Mouse (Mus musculus) layer of hippocampus, adult 9-10 months (tissue): ENCODE data around the gene Ppm1h.
"Not testable (repeated sequence)": the region's sequence is repeated elsewhere in the genome, so short reads cannot be mapped to it uniquely, and the experiment has no call there.

Source experiments
- DNase-seq: peaks from one replicate; pipeline ENCODE4 v3.0.0; 2022; ENCODE audit warnings: low spot score

Gene Ppm1h

GRCm38 (mm10) chr10:122931851-122932550 lies 253.4 kb downstream of the Ppm1h start:
- DNase-seq, result no peak

- DNase-seq, result no peak
These were observed 254.7 kb downstream of the Ppm1h start for GRCm38 (mm10) chr10:122933053-122933838.

GRCm38 (mm10) chr10:122935406-122935805 lies 256.8 kb downstream of the Ppm1h start:
- DNase-seq, result not testable (repeated sequence)

GRCm38 (mm10) chr10:122937380-122937779 lies 258.8 kb downstream of the Ppm1h start:
- not testable (repeated sequence) for DNase-seq

- DNase-seq, result no peak
These were observed 261.0 kb downstream of the Ppm1h start for GRCm38 (mm10) chr10:122939546-122939945.

- DNase-seq, result no peak
These were observed 264.2 kb downstream of the Ppm1h start for GRCm38 (mm10) chr10:122942771-122943170.

- no peak for DNase-seq
These were observed 265.3 kb downstream of the Ppm1h start for GRCm38 (mm10) chr10:122943824-122944223.

- DNase-seq, result no peak
These were observed 266.3 kb downstream of the Ppm1h start for GRCm38 (mm10) chr10:122944888-122945287.

GRCm38 (mm10) chr10:122950966-122951365 lies 272.4 kb downstream of the Ppm1h start:
- no peak for DNase-seq

- no peak for DNase-seq
These were observed 275.0 kb downstream of the Ppm1h start for GRCm38 (mm10) chr10:122953576-122953975.

GRCm38 (mm10) chr10:122957918-122958317 lies 279.4 kb downstream of the Ppm1h start:
- DNase-seq, result no peak

- DNase-seq, result no peak
These were observed 280.1 kb downstream of the Ppm1h start for GRCm38 (mm10) chr10:122958699-122959098.

GRCm38 (mm10) chr10:122960216-122960615 lies 281.7 kb downstream of the Ppm1h start:
- DNase-seq, result no peak

GRCm38 (mm10) chr10:122960738-122961137 lies 282.2 kb downstream of the Ppm1h start:
- DNase-seq, result no peak

- DNase-seq, result no peak
These were observed 282.9 kb downstream of the Ppm1h start for GRCm38 (mm10) chr10:122961494-122961893.

GRCm38 (mm10) chr10:122962651-122963050 lies 284.1 kb downstream of the Ppm1h start:
- DNase-seq, result no peak

GRCm38 (mm10) chr10:122963463-122964240 lies 285.1 kb downstream of the Ppm1h start:
- DNase-seq, result no peak

GRCm38 (mm10) chr10:122964241-122964636 lies 285.7 kb downstream of the Ppm1h start:
- DNase-seq, result no peak

- not testable (repeated sequence) for DNase-seq
These were observed 287.1 kb downstream of the Ppm1h start for GRCm38 (mm10) chr10:122965650-122966049.

- DNase-seq, result no peak
These were observed 287.9 kb downstream of the Ppm1h start for GRCm38 (mm10) chr10:122966421-122966820.

- DNase-seq, result no peak
These were observed 291.6 kb downstream of the Ppm1h start for GRCm38 (mm10) chr10:122970188-122970587.

GRCm38 (mm10) chr10:122973241-122973640 lies 294.7 kb downstream of the Ppm1h start:
- DNase-seq, result no peak

GRCm38 (mm10) chr10:122976038-122976437 lies 297.5 kb downstream of the Ppm1h start:
- no peak for DNase-seq
